Mouse (Mus musculus) left cerebral cortex, postnatal 10 days (tissue): ENCODE measurements at regions not wholly inside any gene's neighbourhood (a gene's known extent, or its start where the extent isn't known, plus 50 kb on each side); places are given as distances from the start of the nearest gene placed in this dataset.

ENCODE experiments used
- DNase-seq, 2 experiments: peaks; one replicate each; pipeline ENCODE4 v3.0.0; 2021 to 2022; ENCODE audit warnings: low spot score in 2 of 2, mixed read lengths in 1 of 2; ENCODE audit errors: extremely low spot score in 1 of 2
- intact Hi-C: fragments of 180-260 bp; cut with DNase I; formaldehyde crosslinking; loops from one replicate; pipeline ENCODE4 v1.15.1; 2025

DNA sequence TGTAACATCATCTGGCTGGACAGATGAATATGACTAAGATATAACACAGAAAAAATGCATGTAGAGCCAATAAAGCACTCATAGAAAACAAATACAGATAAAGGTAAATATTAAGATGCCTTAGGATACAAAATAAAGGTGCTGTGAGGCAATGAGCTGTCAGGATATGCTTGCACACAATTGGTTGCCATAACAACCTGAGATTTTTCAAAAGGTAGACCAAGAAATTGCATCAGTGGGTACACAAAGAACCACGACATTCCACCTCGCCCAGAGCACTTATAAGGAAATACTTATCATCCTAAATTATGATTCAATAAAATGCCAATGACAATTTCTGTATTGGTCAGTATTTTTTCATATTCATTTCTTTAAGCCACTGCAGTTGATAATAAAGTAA, 521.3 kb upstream of the Tbc1d2b start:
- no peak for DNase-seq
- intact Hi-C loops: no loop called here

- intact Hi-C loops: no loop called here
- DNase-seq: no peak
These were observed 545.4 kb upstream of the Zic4 start for GRCm38 (mm10) chr9:90816844-90817243.

DNA sequence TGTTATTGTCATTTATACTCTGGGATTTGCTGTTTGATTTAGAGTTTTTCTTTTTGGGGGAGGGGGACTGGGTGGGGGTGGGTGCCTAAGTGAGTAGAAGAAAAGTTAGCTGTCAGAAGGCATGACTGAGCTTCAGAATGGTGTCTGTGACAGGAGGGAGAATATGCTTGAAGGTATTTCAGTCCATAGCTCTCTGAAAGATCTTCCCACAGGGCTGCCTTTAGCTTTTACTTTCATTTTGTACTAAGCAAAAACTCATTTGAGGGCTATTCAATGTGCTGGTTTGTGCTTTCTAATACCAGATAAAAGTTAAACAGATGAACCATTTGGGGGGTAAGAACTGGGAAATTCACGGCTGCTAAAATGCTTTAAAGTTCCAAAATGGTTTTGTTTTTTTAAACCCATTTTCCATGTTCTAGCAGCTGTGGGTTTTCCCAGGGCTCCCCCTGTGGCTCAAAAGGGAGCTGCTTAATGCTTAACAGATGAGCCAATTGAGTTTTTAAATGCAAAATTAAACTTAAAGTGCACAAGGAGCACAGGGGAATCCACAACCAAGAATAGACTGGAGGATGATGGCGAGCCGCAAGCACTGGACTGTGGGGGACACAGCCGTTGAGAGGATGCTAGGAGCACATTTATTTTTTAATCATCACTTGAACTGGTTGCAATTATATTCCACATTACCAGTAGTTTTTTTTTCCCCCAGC, 538.5 kb upstream of the Zic4 start:
- intact Hi-C loops: no loop called here
- DNase-seq: peak in 1 of 2 experiments; percentile 26

- DNase-seq: no peak
- intact Hi-C loops: no loop called here
These were observed 534.7 kb upstream of the Zic4 start for GRCm38 (mm10) chr9:90827474-90827873.

- no peak for DNase-seq
These were observed 533.5 kb upstream of the Zic4 start for GRCm38 (mm10) chr9:90828701-90829100.

GRCm38 (mm10) chr9:90830704-90831103, 531.5 kb upstream of the Zic4 start:
- intact Hi-C loops: no loop called here
- no peak for DNase-seq

More at GRCm38 (mm10) chr9:90828701-90829100, 533.5 kb upstream of the Zic4 start:
- intact Hi-C loops: no loop called here

DNA sequence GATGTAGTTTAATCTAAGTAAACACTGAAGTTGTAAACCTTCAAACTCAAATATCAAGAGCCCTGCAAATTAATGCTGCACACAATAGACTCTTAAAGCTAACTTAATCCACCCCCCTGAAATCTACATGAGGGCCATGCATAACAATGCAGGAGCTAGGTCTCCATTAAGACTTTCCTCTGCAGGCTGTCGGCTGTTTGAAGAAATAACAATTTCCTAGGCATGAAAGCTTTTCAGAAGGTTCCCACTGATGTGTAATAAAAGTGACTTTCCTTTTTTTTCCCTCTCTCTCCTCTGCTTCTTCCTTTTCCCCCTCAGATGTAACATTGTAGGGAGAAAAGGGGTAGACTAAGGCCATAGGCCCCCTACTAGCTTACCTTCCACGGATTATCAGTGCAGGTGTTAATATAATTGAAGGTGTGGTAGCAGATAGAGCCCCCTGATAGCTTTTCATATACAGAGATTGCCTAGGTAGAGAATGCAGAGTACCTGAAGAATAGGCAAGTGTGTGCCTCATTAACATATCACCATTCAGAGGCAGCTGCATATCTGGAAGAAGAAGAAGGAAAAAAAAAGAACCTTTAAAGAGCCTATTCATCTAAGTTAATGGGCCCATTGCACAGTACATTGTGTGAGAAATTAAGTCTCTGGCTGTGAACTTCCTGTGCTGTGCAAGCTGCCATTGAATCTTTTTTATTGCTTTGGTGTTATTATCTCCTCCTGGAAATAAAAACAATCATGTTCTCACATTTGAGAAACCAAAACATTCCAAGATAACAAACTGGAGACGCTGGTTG, 528.3 kb upstream of the Zic4 start:
- no peak for DNase-seq
- intact Hi-C loops: no loop called here

DNA sequence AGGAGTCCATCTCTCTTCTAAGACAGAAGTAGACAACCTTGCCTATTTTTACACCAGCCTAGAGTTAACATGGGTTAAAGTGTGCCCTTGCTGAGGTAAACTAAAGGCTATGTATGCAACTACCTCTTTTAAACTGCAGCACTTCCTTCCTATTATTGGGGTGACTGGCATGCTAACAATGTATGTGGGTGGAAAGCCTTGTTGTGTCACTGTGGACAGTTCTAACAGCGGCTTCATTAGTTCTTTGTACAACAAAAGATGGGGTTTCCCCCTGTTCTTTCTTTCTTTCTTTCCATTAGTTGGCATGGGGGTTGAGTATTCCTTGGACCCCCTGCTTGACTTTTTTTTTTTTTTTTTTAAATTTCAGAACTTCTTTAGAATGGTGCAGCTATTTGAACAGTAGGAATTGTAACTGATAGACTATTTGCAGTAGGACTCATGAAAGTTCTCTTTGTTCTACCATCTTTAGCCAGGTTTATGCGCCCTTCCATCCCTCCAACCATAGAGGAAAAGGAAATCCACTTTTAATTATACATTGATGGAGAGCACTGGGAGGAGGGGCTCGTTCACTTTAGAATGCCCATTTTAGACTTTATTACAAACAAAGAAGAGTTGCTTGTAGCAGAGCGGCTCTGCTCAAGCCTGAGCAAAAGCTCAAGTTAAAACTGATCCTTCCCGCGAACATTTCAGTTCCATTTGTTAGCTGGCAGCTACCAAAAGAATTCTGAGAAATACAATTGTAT, 523.9 kb upstream of the Zic4 start:
- no peak for DNase-seq
- intact Hi-C loops: no loop called here

- no peak for DNase-seq
- intact Hi-C loops: no loop called here
These were observed 511.2 kb upstream of the Zic4 start for GRCm38 (mm10) chr9:90851044-90851443.

- intact Hi-C loops: no loop called here
- DNase-seq: no peak
These were observed 490.6 kb upstream of the Zic4 start for GRCm38 (mm10) chr9:90871636-90872035.

- intact Hi-C loops: no loop called here
- no peak for DNase-seq
These were observed 477.7 kb upstream of the Zic4 start for GRCm38 (mm10) chr9:90884467-90884866.

- intact Hi-C loops: no loop called here
- no peak for DNase-seq
These were observed 474.8 kb upstream of the Zic4 start for GRCm38 (mm10) chr9:90887405-90887804.

GRCm38 (mm10) chr9:90890801-90891200, 471.4 kb upstream of the Zic4 start:
- no peak for DNase-seq
- intact Hi-C loops: no loop called here

DNA sequence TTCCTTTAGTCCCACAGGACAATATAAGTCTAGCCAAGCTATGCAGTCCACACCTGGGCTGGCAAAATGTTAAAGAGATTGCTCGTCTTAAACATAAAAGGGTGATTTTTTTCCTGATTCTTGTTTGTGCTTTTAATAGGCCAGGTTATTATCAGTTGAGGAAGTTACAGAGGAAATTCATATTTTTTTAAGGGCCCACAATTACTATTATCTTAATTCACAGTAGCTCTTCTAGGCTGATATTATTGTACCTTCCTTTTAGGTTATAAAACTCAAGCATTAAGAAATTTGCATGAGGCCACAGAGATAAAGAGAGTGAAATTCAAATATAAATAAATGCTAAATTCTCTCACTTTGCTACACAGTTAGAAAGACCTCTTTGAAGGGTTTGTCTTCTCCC, 469.4 kb upstream of the Zic4 start:
- DNase-seq: no peak
- intact Hi-C loops: no loop called here

GRCm38 (mm10) chr9:90903557-90903956, 458.7 kb upstream of the Zic4 start:
- no peak for DNase-seq
- intact Hi-C loops: no loop called here

DNA sequence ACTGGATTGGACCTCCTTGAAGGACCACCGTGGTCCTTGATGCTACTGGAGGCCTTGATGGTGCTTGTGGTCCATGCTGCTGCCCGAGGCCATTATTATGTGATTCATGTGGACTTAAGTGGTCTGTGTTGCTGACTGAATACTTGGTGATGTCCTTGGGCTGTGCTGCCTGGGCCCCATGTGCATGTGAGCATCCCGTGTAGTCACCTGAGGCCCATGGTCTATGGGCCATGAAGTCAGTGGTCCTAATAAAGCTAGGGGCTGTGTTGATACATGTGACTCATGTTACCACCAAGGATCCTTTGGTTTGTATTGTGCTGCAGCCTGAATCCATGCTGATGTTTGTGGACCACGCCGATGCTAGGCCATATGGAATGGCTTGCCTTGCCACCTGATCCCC, 456.1 kb upstream of the Zic4 start:
- intact Hi-C loops: no loop called here
- DNase-seq: no peak

GRCm38 (mm10) chr9:90906684-90907083, 455.5 kb upstream of the Zic4 start:
- intact Hi-C loops: no loop called here
- no peak for DNase-seq

- no peak for DNase-seq
- intact Hi-C loops: no loop called here
These were observed 407.6 kb upstream of the Zic4 start for GRCm38 (mm10) chr9:90954613-90955012.

- no peak for DNase-seq
- intact Hi-C loops: no loop called here
These were observed 400.8 kb upstream of the Zic4 start for GRCm38 (mm10) chr9:90961436-90961835.

DNA sequence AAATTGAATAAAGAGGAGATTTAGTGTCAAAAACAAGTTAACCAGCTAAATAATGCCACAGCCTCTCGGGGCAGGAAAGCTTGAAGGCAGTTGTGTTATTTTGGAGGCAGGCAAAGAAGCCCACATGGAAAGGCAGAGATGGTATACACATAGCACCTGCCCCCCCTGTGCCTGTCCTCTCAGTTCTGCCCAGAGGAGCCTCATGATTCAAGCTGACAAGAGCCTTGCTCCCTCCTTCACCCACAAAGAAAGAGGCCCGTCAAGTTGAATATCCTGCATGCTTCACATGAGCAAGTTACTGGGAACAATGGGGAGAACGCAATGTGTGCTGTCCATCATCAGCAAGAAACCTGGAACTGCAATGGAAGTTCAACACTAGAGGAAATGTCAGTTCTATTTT, 398.2 kb upstream of the Zic4 start:
- intact Hi-C loops: no loop called here
- no peak for DNase-seq
